Mouse (Mus musculus) urinary bladder, postnatal 10 days (tissue): ENCODE measurements around the gene Tmem8.

Experiments used
- DNase-seq: peaks from one replicate; pipeline ENCODE4 v3.0.0; 2022; ENCODE audit warnings: low spot score

The Tmem8 gene

GRCm38 (mm10) chr17:26142796-26143195 is 29.7 kb downstream of the Tmem8 start:
- DNase-seq = no peak

- DNase-seq = no peak
These were observed 30.3 kb downstream of the Tmem8 start for GRCm38 (mm10) chr17:26143386-26143785.

- no peak for DNase-seq
These were observed 36.0 kb downstream of the Tmem8 start for GRCm38 (mm10) chr17:26149056-26149455.

- no peak for DNase-seq
These were observed 39.0 kb downstream of the Tmem8 start for GRCm38 (mm10) chr17:26151886-26152630.

- DNase-seq = no peak
These were observed 49.6 kb downstream of the Tmem8 start for GRCm38 (mm10) chr17:26162736-26163135.

- no peak for DNase-seq
These were observed 54.9 kb downstream of the Tmem8 start for GRCm38 (mm10) chr17:26168039-26168438.
